Mouse (Mus musculus) heart, postnatal 25 days (tissue): Measurements from ENCODE around the gene Slx1b. TPM values are rescaled to one million over a fixed set of nuclear protein-coding genes. Genes with fewer than 3 reads are reported as not detected.
"Not testable (repeated sequence)": the region's sequence is repeated elsewhere in the genome, so short reads cannot be mapped to it uniquely, and the experiment has no call there.

Experiments used
- DNase-seq: peaks from one replicate; pipeline ENCODE4 v3.0.0; 2022; ENCODE audit warnings: low spot score
- intact Hi-C: fragments of 180-260 bp; cut with DNase I; formaldehyde crosslinking; loops from one replicate; pipeline ENCODE4 v1.15.1; 2025
- total RNA-seq, 2 experiments: library from RNA; stranded (reverse); gene quantifications; 2 replicates each; pipeline ENCODE4 v1.2.3; 2021

The Slx1b gene
- total RNA-seq, 2 experiments from 2014 or later = 4.3 to 4.5 TPM

DNA sequence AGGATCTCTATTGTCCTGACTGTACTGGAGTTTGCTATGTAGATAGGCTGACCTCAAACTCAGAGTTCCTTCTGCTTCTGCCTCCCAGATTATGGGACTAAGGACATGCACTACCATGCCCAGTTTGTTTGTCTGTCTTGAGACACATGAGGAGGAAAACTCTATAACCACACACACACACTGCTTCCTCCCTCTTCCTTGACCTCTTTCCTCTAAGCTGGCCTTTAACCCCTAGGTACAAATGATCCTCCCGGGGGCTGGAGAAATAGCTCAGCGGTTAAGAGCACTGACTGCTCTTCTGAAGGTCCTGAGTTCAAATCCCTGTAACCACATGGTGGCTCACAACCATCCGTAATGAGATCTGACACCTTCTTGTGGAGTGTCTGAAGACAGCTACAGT is 51.2 kb downstream of the Slx1b start:
- intact Hi-C loops = no loop called here
- DNase-seq = no peak

DNA sequence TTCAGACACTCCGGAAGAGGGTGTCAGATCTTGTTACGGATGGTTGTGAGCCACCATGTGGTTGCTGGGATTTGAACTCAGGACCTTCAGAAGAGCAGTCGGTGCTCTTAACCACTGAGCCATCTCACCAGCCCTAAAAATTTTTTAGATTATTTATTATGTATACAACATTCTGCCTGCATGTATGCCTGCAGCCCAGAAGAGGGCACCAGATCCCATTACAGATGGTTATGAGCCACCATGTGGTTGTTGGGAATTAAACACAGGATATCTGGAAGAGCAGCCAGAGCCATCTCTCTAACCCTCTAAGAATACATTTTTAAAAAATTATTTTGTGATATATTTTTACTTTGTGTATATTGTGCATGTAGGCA is 52.4 kb downstream of the Slx1b start:
- DNase-seq = not testable (repeated sequence)
- intact Hi-C loops = loop anchor here (1.0 kb wide), 1 partner anchor 50 kb away; no protein-coding TSS in a partner anchor

- no peak for DNase-seq
- intact Hi-C loops = loop anchor here (1.0 kb wide), 1 partner anchor 51 kb away; no protein-coding TSS in a partner anchor
Observed at GRCm38 (mm10) chr7:126642545-126643243, 52.9 kb downstream of the Slx1b start.

Other genes with a start within 250 kb of the Slx1b start
- 1 to 10 TPM in 1 of 2 experiments, under 1 TPM in 1; 0.88 to 1.2 TPM for gene Atp2a1, start 232.7 kb downstream of the Slx1b start, total RNA-seq
- 10 to 100 TPM; 40.2 to 43.2 TPM for gene Sh2b1, start 220.4 kb downstream of the Slx1b start, total RNA-seq
- 100 to 1,000 TPM; 326 to 329 TPM for gene Tufm, start 208.4 kb downstream of the Slx1b start, total RNA-seq
- 10 to 100 TPM; 37.0 to 41.7 TPM for gene Atxn2l, start 192.3 kb downstream of the Slx1b start, total RNA-seq
- gene Eif3c, start 129.4 kb downstream of the Slx1b start, total RNA-seq = 100 to 1,000 TPM; 130 to 139 TPM
- gene Apobr, start 110.8 kb downstream of the Slx1b start, total RNA-seq = under 1 TPM; 0.28 to 0.86 TPM
- 10 to 100 TPM; 11.3 to 13.6 TPM for gene Cln3, start 110.0 kb downstream of the Slx1b start, total RNA-seq
- gene Il27, start 100.8 kb downstream of the Slx1b start, total RNA-seq = not detected
- 1 to 10 TPM; 7.7 to 9.4 TPM for gene Nupr1, start 64.9 kb downstream of the Slx1b start, total RNA-seq
- gene Sgf29, start 46.5 kb downstream of the Slx1b start, total RNA-seq = 10 to 100 TPM; 25.9 to 27.2 TPM
- gene Sult1a1, start 19.4 kb downstream of the Slx1b start, total RNA-seq = 10 to 100 TPM; 28.5 to 32.3 TPM
- gene Bola2, start 383 bp downstream of the Slx1b start, total RNA-seq = 10 to 100 TPM; 43.0 to 49.7 TPM
- 10 to 100 TPM; 10.6 to 10.8 TPM for gene Coro1a, start 12.0 kb upstream of the Slx1b start, total RNA-seq
- gene Mapk3, start 63.8 kb upstream of the Slx1b start, total RNA-seq = 10 to 100 TPM; 56.5 to 59.8 TPM
- 1 to 10 TPM; 1.6 to 2.1 TPM for gene Gdpd3, start 70.5 kb upstream of the Slx1b start, total RNA-seq
- gene Ypel3, start 81.2 kb upstream of the Slx1b start, total RNA-seq = 10 to 100 TPM; 63.7 to 74.0 TPM
- gene Tbx6, start 85.7 kb upstream of the Slx1b start, total RNA-seq = under 1 TPM; 0.34 to 0.70 TPM
- gene Ppp4c, start 96.7 kb upstream of the Slx1b start, total RNA-seq = 10 to 100 TPM; 32.7 to 33.1 TPM
- gene Fam57b, start 101.9 kb upstream of the Slx1b start, total RNA-seq = 10 to 100 TPM in 1 of 2 experiments, 1 to 10 TPM in 1; 8.9 to 10.4 TPM
- gene 4930451I11Rik, start 135.9 kb upstream of the Slx1b start, total RNA-seq = not detected
- gene Doc2a, start 151.6 kb upstream of the Slx1b start, total RNA-seq = not detected
- gene Hirip3, start 166.2 kb upstream of the Slx1b start, total RNA-seq = 1 to 10 TPM; 5.1 to 5.5 TPM
- gene Ino80e, start 166.6 kb upstream of the Slx1b start, total RNA-seq = 10 to 100 TPM; 17.7 to 18.9 TPM
- 10 to 100 TPM; 43.6 to 44.6 TPM for gene Taok2, start 188.9 kb upstream of the Slx1b start, total RNA-seq
- 10 to 100 TPM in 1 of 2 experiments, 1 to 10 TPM in 1; 7.6 to 11.5 TPM for gene Tmem219, start 227.1 kb upstream of the Slx1b start, total RNA-seq
- 1 to 10 TPM; 5.3 to 6.8 TPM for gene Kctd13, start 233.1 kb upstream of the Slx1b start, total RNA-seq